ENCODE assay signal across 8 mouse cellular contexts in genomic region chr7:25251071-25251791, GRCm38 (mm10). TPM values are rescaled to one million over a fixed set of nuclear protein-coding genes. Genes with fewer than 3 reads are reported as not detected.
DNase-seq lines count a peak whose midpoint lies in the region; ATAC-seq and TF ChIP-seq lines count a peak whose summit lies in the region.

No protein-coding gene starts in this region.

- no peak for TF ChIP-seq CTCF in olfactory bulb, adult 2 months (IDR thresholded peaks at IDR 0.05; ENCODE audit: insufficient read depth, low read depth, low read length)

- peaks cover 58% of the 10 kb centered on the region for H3K4me1 ChIP-seq in liver, embryonic 15.5 days (replicated peaks)
- H3K4me1 ChIP-seq in olfactory bulb, adult 2 months (ENCODE audit: control insufficient read depth, insufficient read depth, low read length) = peaks cover 29% of the 10 kb centered on the region

- peak; percentile 30 to 62 for DNase-seq in thymus, adult 18-20 months
- DNase-seq in thymus, postnatal 0 days (ENCODE audit: low spot score) = no peak
- peak; percentile 83 for DNase-seq in cerebellum, adult 9-10 months
- DNase-seq in gastrocnemius, postnatal 14 days = peak; percentile 80
- peak; percentile 36 for DNase-seq in induced T-regulatory cell, adult 2 months (ENCODE audit: low read depth)
- no peak for DNase-seq in layer of hippocampus, adult 8-10 months (ENCODE audit: low spot score in 2 of 2)

- ATAC-seq in liver, embryonic 15.5 days (ENCODE audit: insufficient read depth) = no peak

- peak overlapping the region; percentile 79; the same call in 1 of the 2 replicates for H3K9ac ChIP-seq in liver, embryonic 15.5 days

- intact Hi-C loops in gastrocnemius, postnatal 14 days (cut with DNase I; ENCODE audit: low total_unique reads) = no loop called here

- WGBS in liver, embryonic 15.5 days (ENCODE audit: insufficient replicate concordance) = 9% methylated on average over 22 of the region's 22 CpGs
- under 1% methylated on average over 22 of the region's 22 CpGs for WGBS in olfactory bulb, adult 2 months

- TF ChIP-seq POLR2A in olfactory bulb, adult 2 months (IDR thresholded peaks at IDR 0.05; ENCODE audit: insufficient read depth, low read depth, low read length) = no peak

- peak overlapping the region; percentile 99 for H3K4me2 ChIP-seq in liver, embryonic 15.5 days

- H3K27me3 ChIP-seq in liver, embryonic 15.5 days = peaks cover 17% of the 10 kb centered on the region; the same call in 1 of the 2 replicates

- H3K36me3 ChIP-seq in liver, embryonic 15.5 days (replicated peaks) = no peaks in the 10 kb centered on the region

- H3K27ac ChIP-seq in liver, embryonic 15.5 days (replicated peaks) = peak overlapping the region; percentile 84
- peak overlapping the region; percentile 98 for H3K27ac ChIP-seq in olfactory bulb, adult 2 months (ENCODE audit: insufficient read depth, low read depth, low read length)

- peak overlapping the region; percentile 78 for H3K4me3 ChIP-seq in liver, embryonic 15.5 days (replicated peaks)
- H3K4me3 ChIP-seq in olfactory bulb, adult 2 months (ENCODE audit: insufficient read depth, low read depth, low read length) = peak overlapping the region; percentile 46

- no peaks in the 10 kb centered on the region for H3K9me3 ChIP-seq in liver, embryonic 15.5 days (replicated peaks)

RNA-seq across cellular contexts. Expression of gene Erf, which starts 0.7 kb away (rescaled TPM):
- 4.5 and 6.4 TPM in 2 replicates for polyA plus RNA-seq in thymus, postnatal 0 days (2015; fragmentation: Nextera tagmentation; extraction: Ambion mirVana)
- total RNA-seq in gastrocnemius, postnatal 14 days (2021) = 10 to 100 TPM in 1 of 2 experiments, 1 to 10 TPM in 1; 9.8 to 11.8 TPM
- 4.6 and 4.8 TPM in 2 replicates for polyA plus RNA-seq in liver, embryonic 15.5 days (2015; fragmentation: Nextera tagmentation; extraction: Ambion mirVana)
- polyA plus RNA-seq in olfactory bulb, adult 2 months (2012; ENCODE audit: insufficient read depth, insufficient read length, low replicate concordance, missing spikeins) = not detected in 2 replicates
- 10 to 100 TPM; 39.0 to 61.0 (median 49.4) TPM for total RNA-seq in layer of hippocampus, adult 8-10 months (2022)

RNA-seq across cellular contexts. Expression of gene Gsk3a, which starts 13.6 kb away (rescaled TPM):
- polyA plus RNA-seq in thymus, postnatal 0 days (2015; fragmentation: Nextera tagmentation; extraction: Ambion mirVana) = 16.7 and 17.5 TPM in 2 replicates
- total RNA-seq in gastrocnemius, postnatal 14 days (2021) = 10 to 100 TPM; 46.5 to 51.4 TPM
- polyA plus RNA-seq in liver, embryonic 15.5 days (2015; fragmentation: Nextera tagmentation; extraction: Ambion mirVana) = 6.4 and 7.4 TPM in 2 replicates
- not detected in 2 replicates for polyA plus RNA-seq in olfactory bulb, adult 2 months (2012; ENCODE audit: insufficient read depth, insufficient read length, low replicate concordance, missing spikeins)
- 100 to 1,000 TPM; 198 to 216 (median 204) TPM for total RNA-seq in layer of hippocampus, adult 8-10 months (2022)

RNA-seq across cellular contexts. Expression of gene Cic, which starts 16.3 kb away (rescaled TPM):
- 28.4 and 37.2 TPM in 2 replicates for polyA plus RNA-seq in thymus, postnatal 0 days (2015; fragmentation: Nextera tagmentation; extraction: Ambion mirVana)
- 10 to 100 TPM; 38.2 to 44.1 TPM for total RNA-seq in gastrocnemius, postnatal 14 days (2021)
- 8.9 and 10.2 TPM in 2 replicates for polyA plus RNA-seq in liver, embryonic 15.5 days (2015; fragmentation: Nextera tagmentation; extraction: Ambion mirVana)
- 41.9 TPM in 1 of 2 replicates, not detected in the other for polyA plus RNA-seq in olfactory bulb, adult 2 months (2012; ENCODE audit: insufficient read depth, insufficient read length, low replicate concordance, missing spikeins)
- total RNA-seq in layer of hippocampus, adult 8-10 months (2022) = 100 to 1,000 TPM; 196 to 252 (median 228) TPM

RNA-seq across cellular contexts. Expression of gene Zfp526, which starts 30.0 kb away (rescaled TPM):
- 2.7 and 3.1 TPM in 2 replicates for polyA plus RNA-seq in thymus, postnatal 0 days (2015; fragmentation: Nextera tagmentation; extraction: Ambion mirVana)
- total RNA-seq in gastrocnemius, postnatal 14 days (2021) = 1 to 10 TPM; 5.4 to 5.9 TPM
- 1.8 and 2.1 TPM in 2 replicates for polyA plus RNA-seq in liver, embryonic 15.5 days (2015; fragmentation: Nextera tagmentation; extraction: Ambion mirVana)
- polyA plus RNA-seq in olfactory bulb, adult 2 months (2012; ENCODE audit: insufficient read depth, insufficient read length, low replicate concordance, missing spikeins) = not detected in 2 replicates
- total RNA-seq in layer of hippocampus, adult 8-10 months (2022) = 10 to 100 TPM; 11.2 to 12.5 (median 11.7) TPM

RNA-seq across cellular contexts. Expression of gene Dedd2, which starts 30.8 kb away (rescaled TPM):
- 28.4 and 32.8 TPM in 2 replicates for polyA plus RNA-seq in thymus, postnatal 0 days (2015; fragmentation: Nextera tagmentation; extraction: Ambion mirVana)
- total RNA-seq in gastrocnemius, postnatal 14 days (2021) = 1 to 10 TPM; 5.7 to 8.7 TPM
- polyA plus RNA-seq in liver, embryonic 15.5 days (2015; fragmentation: Nextera tagmentation; extraction: Ambion mirVana) = 35.4 and 39.1 TPM in 2 replicates
- not detected in 2 replicates for polyA plus RNA-seq in olfactory bulb, adult 2 months (2012; ENCODE audit: insufficient read depth, insufficient read length, low replicate concordance, missing spikeins)
- 10 to 100 TPM; 22.0 to 28.9 (median 26.5) TPM for total RNA-seq in layer of hippocampus, adult 8-10 months (2022)

Comparison
In these comparisons a context has a peak if more than half of its experiments do, and no peak if none do; other contexts are left out.
1. DNase-seq: peak in thymus, adult 18-20 months (2 of 2), cerebellum, adult 9-10 months (single experiment), gastrocnemius, postnatal 14 days (single experiment) and induced T-regulatory cell, adult 2 months (single experiment); none in thymus, postnatal 0 days (single experiment) and layer of hippocampus, adult 8-10 months (0 of 2).